Mouse (Mus musculus): ENCODE measurements around the gene Zfp598. TPM values are rescaled to one million over a fixed set of nuclear protein-coding genes. Genes with fewer than 3 reads are reported as not detected.

Zfp598 gene
- polyA plus RNA-seq, 1 experiment: 59.7 TPM

DNA sequence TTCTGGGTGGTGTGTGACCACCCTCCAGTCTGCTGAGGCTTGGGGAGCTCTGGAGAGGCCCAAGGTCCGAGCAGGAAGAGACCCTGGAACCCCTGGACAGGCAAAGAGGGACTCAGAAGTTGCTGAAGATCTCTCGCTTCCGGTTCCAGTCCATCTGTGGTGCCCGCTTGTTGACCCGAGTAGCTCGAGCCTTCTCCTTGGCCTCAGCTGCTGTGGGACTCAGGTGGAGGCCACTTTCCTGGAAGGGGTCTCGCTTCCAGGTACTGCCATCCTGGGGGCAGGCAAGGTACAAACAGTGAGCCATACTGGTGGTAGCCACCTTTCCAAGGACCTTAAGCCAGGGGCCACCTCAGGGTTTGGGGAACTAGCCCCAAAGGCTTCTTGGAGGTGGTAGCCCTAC is 29.4 kb upstream of the Zfp598 start:
- TF ChIP-seq POLR2A (IDR thresholded peaks at IDR 0.05; ENCODE audit: low read depth, low read length): no peak
- no peak for TF ChIP-seq CTCF (IDR thresholded peaks at IDR 0.05; ENCODE audit: extremely low read depth, insufficient read depth, insufficient read length, insufficient replicate concordance)
- H3K4me3 ChIP-seq (ENCODE audit: extremely low read depth, insufficient read depth, insufficient read length): no peak overlapping the region

DNA sequence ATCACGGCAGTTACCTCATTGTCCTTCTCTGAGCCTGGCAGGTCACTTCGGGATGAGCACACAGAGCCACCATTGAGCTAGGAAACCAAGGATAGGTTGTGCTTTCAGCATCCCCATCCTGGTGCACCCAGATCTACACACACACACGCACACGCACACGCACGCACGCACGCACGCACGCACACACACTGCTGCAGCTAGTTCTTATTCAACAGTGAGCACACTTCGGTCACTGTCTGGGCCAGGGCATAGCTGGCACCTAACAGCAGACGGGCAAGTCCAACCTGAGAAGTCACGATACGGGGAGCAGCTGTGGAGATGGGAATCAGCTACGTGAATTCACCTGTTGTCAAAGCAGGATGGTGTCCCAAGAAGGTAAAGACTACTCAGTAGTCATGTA is 28.9 kb upstream of the Zfp598 start:
- H3K27ac ChIP-seq (ENCODE audit: insufficient read depth, low read length): no peak overlapping the region
- WGBS: 94% methylated on average over 15 of the region's 15 CpGs
- TF ChIP-seq POLR2A (IDR thresholded peaks at IDR 0.05; ENCODE audit: low read depth, low read length) (no peak), CTCF (IDR thresholded peaks at IDR 0.05; ENCODE audit: extremely low read depth, insufficient read depth, insufficient read length, insufficient replicate concordance) (no peak)
- no peaks in the 10 kb centered on the region for H3K36me3 ChIP-seq (ENCODE audit: control insufficient read depth, insufficient read depth, low read length)
- no peak overlapping the region for H3K4me3 ChIP-seq (ENCODE audit: extremely low read depth, insufficient read depth, insufficient read length)
- no peaks in the 10 kb centered on the region for H3K27me3 ChIP-seq (ENCODE audit: control insufficient read depth, insufficient read depth, low read length)
- no peaks in the 10 kb centered on the region; the same call in 1 of the 2 replicates for H3K4me1 ChIP-seq (ENCODE audit: control insufficient read depth, insufficient read depth, insufficient read length)
- no peak for DNase-seq (ENCODE audit: low read depth in 1 of 2, low spot score in 2 of 2)

More for the DNA sequence above, 29.4 kb upstream of the Zfp598 start:
- Histone ChIP-seq H3K4me1 (ENCODE audit: control insufficient read depth, insufficient read depth, insufficient read length) (no peaks in the 10 kb centered on the region), H3K27ac (ENCODE audit: insufficient read depth, low read length) (peak overlapping the region; percentile 12; the same call in 1 of the 2 replicates), H3K27me3 (ENCODE audit: control insufficient read depth, insufficient read depth, low read length) (no peaks in the 10 kb centered on the region), H3K36me3 (ENCODE audit: control insufficient read depth, insufficient read depth, low read length) (no peaks in the 10 kb centered on the region)
- no peak for DNase-seq (ENCODE audit: low read depth in 1 of 2, low spot score in 2 of 2)
- 84% methylated on average over 7 of the region's 7 CpGs for WGBS

DNA sequence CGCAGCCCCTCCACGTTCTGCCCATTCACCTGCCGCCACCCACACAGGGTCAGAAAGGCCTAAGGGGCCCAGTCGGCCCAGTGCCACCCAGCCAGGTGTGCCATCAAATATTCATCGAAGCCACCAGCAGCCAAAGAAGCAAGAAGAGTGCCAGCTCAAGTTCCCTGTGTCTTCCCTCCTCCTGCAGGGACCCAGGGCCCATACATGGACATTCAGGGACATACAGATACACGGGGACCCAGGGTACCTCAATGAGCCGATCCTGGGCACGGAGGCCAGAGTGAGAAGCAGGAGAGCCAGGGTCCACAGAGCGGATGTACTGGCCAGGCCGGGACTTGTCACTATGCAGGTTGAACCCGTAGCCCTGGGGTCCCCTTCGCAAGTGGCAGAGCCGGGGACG is 27.5 kb upstream of the Zfp598 start:
- Histone ChIP-seq H3K27ac (ENCODE audit: insufficient read depth, low read length) (no peak overlapping the region), H3K4me1 (ENCODE audit: control insufficient read depth, insufficient read depth, insufficient read length) (no peaks in the 10 kb centered on the region; the same call in 1 of the 2 replicates), H3K36me3 (ENCODE audit: control insufficient read depth, insufficient read depth, low read length) (no peaks in the 10 kb centered on the region), H3K27me3 (ENCODE audit: control insufficient read depth, insufficient read depth, low read length) (no peaks in the 10 kb centered on the region), H3K4me3 (ENCODE audit: extremely low read depth, insufficient read depth, insufficient read length) (no peak overlapping the region)
- WGBS: 93% methylated on average over 14 of the region's 14 CpGs
- DNase-seq (ENCODE audit: low read depth in 1 of 2, low spot score in 2 of 2): no peak
- TF ChIP-seq POLR2A (IDR thresholded peaks at IDR 0.05; ENCODE audit: low read depth, low read length) (no peak), CTCF (IDR thresholded peaks at IDR 0.05; ENCODE audit: extremely low read depth, insufficient read depth, insufficient read length, insufficient replicate concordance) (no peak)

DNA sequence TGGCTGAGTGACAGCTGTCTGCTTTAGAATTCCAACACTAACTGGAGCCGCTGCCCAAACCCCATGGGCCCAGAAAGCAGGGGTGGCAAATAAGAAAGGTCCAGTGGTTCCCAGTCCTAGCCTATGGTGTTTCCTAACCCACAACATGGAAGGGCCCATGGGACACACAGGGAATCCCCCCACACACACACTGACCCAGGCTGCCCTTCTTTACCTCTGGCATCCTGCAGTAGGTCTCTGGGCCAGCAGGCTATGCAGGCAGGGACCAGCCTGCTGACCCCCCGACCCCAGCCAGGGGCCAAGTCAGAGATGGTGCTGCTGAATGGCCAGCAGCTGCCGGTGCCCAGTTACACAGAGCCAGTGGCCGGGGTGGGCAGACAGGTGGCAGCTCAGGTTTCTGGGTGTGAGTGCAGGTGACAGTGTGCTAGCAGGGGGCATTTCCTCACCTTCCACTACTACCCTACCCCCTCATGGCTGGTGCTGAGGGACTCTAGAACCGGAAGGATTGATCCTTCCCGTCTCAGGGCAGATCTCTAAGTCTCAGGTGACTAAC is 26.6 kb upstream of the Zfp598 start:
- 82% methylated on average over 6 of the region's 6 CpGs for WGBS
- H3K27me3 ChIP-seq (ENCODE audit: control insufficient read depth, insufficient read depth, low read length): no peaks in the 10 kb centered on the region
- TF ChIP-seq POLR2A (IDR thresholded peaks at IDR 0.05; ENCODE audit: low read depth, low read length) (no peak), CTCF (IDR thresholded peaks at IDR 0.05; ENCODE audit: extremely low read depth, insufficient read depth, insufficient read length, insufficient replicate concordance) (no peak)
- H3K4me1 ChIP-seq (ENCODE audit: control insufficient read depth, insufficient read depth, insufficient read length): no peaks in the 10 kb centered on the region; the same call in 1 of the 2 replicates
- H3K36me3 ChIP-seq (ENCODE audit: control insufficient read depth, insufficient read depth, low read length): no peaks in the 10 kb centered on the region
- DNase-seq (ENCODE audit: low read depth in 1 of 2, low spot score in 2 of 2): no peak
- no peak overlapping the region for H3K27ac ChIP-seq (ENCODE audit: insufficient read depth, low read length)
- H3K4me3 ChIP-seq (ENCODE audit: extremely low read depth, insufficient read depth, insufficient read length): no peak overlapping the region

DNA sequence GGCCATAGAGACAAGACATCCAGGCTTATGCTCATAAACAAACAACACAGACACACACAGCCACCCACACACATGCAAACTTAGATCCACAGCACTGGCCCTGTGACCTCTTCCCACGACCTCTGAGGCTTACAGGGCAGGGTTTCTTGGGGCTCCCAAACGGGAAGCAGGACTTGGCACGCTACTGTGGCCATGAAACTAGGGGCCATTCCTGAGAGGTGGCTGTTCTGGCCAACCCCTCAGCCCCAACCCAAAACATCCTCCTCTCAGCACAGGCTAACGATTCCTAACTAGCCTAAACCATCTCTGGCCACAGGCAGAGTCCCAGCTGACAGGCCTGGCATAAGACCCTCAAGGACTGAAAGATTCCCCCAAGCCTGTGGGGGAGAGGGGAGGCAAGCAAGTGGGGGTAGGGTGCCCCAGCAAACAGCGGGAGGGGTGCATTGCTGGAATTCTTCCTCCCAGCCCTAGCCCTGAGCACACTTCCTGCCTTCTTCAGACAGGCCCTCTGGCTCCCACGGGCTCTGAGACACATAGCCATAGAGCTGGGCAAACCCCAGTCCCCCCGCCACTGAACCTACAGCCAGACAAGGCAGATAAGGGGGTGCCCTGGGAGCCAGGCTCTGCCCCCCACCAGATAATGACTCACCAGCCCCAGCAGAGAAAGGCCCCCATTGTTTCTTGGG is 25.3 kb upstream of the Zfp598 start:
- Histone ChIP-seq H3K4me3 (ENCODE audit: extremely low read depth, insufficient read depth, insufficient read length) (no peak overlapping the region), H3K27ac (ENCODE audit: insufficient read depth, low read length) (peak overlapping the region; percentile 69), H3K27me3 (ENCODE audit: control insufficient read depth, insufficient read depth, low read length) (no peaks in the 10 kb centered on the region), H3K36me3 (ENCODE audit: control insufficient read depth, insufficient read depth, low read length) (no peaks in the 10 kb centered on the region), H3K4me1 (ENCODE audit: control insufficient read depth, insufficient read depth, insufficient read length) (no peaks in the 10 kb centered on the region; the same call in 1 of the 2 replicates)
- DNase-seq (ENCODE audit: low read depth in 1 of 2, low spot score in 2 of 2): no peak
- WGBS: 59% methylated on average over 7 of the region's 7 CpGs
- TF ChIP-seq CTCF (IDR thresholded peaks at IDR 0.05; ENCODE audit: extremely low read depth, insufficient read depth, insufficient read length, insufficient replicate concordance): no peak
- no peak for TF ChIP-seq POLR2A (IDR thresholded peaks at IDR 0.05; ENCODE audit: low read depth, low read length)

DNA sequence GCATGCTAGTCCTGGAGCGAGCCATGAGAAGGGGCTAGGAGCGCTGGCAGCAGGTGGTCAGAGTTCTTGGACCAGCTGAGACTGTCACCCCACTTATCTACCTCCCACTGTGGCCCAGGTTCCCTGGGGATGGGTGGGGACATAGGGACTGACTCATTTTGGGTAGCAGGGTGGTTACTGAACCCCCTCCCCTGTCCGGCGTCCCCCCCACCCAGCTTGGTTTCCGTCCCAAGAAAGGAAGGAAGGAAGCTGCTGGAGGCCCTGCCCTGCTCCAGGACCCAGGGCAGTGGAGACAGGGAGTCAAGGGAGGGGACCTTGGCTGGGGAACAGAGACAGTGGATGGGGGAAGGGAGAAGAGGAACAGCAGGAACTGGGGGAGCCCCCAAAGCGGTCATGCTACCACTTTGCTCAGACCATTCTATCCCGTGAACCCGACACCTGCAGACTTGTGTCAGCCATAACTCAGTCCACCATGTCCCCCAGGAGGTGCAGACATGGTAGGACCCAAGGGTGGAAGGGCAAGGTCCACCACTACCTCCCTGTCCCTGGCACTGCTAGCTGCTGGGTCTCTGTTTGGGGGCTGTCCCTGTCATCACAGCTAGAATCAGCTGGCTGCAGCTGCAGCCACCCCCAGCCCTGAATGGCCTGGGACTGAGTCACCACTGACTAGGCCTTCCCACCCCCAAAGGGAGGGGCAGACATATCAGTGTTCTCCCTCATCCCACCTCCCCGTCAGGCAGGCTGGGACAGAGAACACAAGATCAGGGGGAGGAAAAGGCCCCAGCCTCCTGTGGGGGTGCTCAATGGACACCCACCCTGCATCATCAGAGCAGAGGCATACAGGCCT is 24.4 kb upstream of the Zfp598 start:
- H3K36me3 ChIP-seq (ENCODE audit: control insufficient read depth, insufficient read depth, low read length): no peaks in the 10 kb centered on the region
- H3K4me1 ChIP-seq (ENCODE audit: control insufficient read depth, insufficient read depth, insufficient read length): peaks cover 4% of the 10 kb centered on the region
- DNase-seq (ENCODE audit: low read depth in 1 of 2, low spot score in 2 of 2): no peak
- H3K27ac ChIP-seq (ENCODE audit: insufficient read depth, low read length): peak overlapping the region; percentile 69
- TF ChIP-seq POLR2A (IDR thresholded peaks at IDR 0.05; ENCODE audit: low read depth, low read length) (no peak), CTCF (IDR thresholded peaks at IDR 0.05; ENCODE audit: extremely low read depth, insufficient read depth, insufficient read length, insufficient replicate concordance) (no peak)
- WGBS: 78% methylated on average over 9 of the region's 9 CpGs
- H3K4me3 ChIP-seq (ENCODE audit: extremely low read depth, insufficient read depth, insufficient read length): no peak overlapping the region
- H3K27me3 ChIP-seq (ENCODE audit: control insufficient read depth, insufficient read depth, low read length): peaks cover 4% of the 10 kb centered on the region; the same call in 1 of the 2 replicates
